Mouse (Mus musculus) embryo, embryonic 10.5 days (tissue): ENCODE data around the gene Aspdh.
A peak's percentile ranks its signal among the peaks of the same experiment; 100 is the strongest.

Experiments used
- DNase-seq: peaks from one replicate; pipeline ENCODE4 v3.0.0-alpha.2; 2015; ENCODE audit warnings: low spot score

The Aspdh gene

DNA sequence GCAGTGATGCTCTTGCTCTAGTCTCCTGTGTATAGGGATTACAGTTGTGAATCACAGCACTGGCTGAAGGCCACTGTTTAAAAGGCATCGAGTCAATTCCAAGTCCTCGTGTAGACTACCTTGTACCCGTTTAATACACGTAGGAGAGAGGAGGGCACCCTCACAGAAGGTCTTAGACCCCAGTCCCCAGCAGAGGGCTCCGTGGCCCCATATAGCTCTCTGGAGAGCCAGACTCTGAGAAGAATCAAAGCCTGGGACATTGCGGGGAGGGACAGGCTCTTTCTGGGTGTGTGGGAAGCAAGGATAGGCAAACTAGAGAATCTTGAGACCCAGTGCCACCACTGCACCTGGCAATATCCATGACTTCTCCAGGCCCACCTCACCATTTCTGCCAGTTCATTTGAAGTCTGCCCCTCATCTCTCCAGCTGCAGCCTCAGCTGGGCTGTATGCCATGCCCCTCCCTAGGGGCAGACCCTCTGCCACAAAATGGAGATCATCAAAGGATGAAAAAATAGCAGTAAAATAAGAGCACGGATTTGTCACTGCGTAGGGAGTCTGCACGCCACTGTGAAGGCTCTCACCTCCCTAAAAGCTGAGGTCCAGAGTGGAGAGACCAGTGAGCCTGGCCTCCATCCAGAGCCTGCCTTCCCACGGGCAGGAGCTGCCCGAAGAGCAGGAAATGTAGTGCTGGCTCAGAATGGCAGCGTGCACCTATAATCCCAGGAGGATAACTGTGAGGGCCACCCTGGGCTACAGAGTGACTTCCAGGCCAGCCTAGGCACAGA is 18.9 kb upstream of the Aspdh start:
- no peak for DNase-seq

GRCm38 (mm10) chr7:44453256-44453655 is 11.9 kb upstream of the Aspdh start:
- no peak for DNase-seq

GRCm38 (mm10) chr7:44456302-44456701 is 8.9 kb upstream of the Aspdh start:
- no peak for DNase-seq

GRCm38 (mm10) chr7:44460067-44460466 is 5.1 kb upstream of the Aspdh start:
- no peak for DNase-seq

DNA sequence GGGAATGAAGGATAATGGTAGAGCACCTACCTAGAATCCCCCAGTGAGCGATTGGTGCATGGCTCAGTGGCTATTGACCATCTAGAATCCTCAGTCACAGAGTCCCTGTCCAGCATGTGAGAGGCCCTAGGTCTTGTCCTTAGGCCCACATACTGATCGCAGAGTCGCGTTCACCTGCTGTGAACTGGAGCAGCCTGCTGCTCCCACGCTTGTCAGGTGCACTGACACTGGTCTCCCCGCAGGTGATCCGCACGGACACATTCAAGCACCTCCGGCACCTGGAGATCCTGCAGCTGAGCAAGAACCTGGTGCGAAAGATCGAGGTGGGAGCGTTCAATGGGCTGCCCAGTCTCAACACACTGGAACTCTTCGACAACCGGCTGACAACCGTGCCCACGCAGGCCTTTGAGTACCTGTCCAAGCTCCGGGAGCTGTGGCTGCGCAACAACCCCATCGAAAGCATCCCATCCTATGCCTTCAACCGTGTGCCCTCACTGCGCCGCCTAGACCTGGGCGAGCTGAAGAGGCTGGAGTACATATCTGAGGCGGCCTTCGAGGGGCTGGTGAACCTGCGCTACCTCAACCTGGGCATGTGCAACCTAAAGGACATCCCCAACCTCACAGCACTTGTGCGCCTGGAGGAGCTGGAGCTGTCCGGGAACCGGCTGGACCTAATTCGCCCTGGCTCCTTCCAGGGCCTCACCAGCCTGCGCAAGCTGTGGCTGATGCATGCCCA is 4.3 kb upstream of the Aspdh start:
- DNase-seq = no peak

DNA sequence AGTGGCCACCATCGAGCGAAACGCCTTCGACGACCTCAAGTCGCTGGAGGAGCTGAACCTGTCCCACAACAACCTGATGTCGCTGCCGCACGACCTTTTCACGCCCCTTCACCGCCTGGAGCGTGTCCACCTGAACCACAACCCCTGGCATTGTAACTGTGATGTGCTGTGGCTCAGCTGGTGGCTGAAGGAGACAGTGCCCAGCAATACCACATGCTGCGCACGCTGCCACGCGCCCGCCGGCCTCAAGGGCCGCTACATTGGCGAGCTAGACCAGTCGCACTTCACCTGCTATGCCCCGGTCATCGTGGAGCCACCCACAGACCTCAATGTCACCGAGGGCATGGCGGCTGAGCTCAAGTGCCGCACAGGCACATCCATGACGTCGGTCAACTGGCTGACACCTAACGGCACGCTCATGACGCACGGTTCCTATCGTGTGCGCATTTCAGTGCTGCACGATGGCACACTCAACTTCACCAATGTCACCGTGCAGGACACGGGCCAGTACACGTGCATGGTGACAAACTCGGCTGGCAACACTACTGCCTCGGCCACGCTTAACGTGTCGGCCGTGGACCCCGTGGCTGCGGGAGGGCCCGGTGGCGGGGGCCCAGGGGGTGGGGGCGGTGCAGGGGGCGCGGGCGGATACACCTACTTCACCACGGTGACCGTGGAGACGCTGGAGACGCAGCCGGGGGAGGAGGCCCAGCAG is 3.5 kb upstream of the Aspdh start:
- no peak for DNase-seq

- DNase-seq = peak; percentile 77
These were observed 2.8 kb upstream of the Aspdh start for GRCm38 (mm10) chr7:44462218-44463055.

DNA sequence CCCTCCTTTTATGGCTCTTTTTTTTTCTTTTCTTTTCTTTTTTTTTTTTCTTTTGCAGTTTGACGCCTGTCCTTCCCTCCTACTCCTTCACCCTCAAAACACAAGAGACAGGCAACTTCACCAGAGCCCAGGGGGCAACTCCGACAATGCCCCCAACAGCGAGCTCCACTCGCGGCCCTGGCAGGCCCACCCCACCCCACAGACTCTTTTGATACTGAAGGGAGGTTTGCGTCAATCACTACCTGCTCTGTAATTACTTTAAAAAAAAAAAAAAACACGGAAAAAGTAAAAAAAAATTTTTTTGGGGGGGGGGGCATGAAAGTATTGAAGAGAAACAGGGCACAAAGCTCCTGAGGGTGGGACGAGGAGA is 2.1 kb upstream of the Aspdh start:
- DNase-seq = no peak

DNA sequence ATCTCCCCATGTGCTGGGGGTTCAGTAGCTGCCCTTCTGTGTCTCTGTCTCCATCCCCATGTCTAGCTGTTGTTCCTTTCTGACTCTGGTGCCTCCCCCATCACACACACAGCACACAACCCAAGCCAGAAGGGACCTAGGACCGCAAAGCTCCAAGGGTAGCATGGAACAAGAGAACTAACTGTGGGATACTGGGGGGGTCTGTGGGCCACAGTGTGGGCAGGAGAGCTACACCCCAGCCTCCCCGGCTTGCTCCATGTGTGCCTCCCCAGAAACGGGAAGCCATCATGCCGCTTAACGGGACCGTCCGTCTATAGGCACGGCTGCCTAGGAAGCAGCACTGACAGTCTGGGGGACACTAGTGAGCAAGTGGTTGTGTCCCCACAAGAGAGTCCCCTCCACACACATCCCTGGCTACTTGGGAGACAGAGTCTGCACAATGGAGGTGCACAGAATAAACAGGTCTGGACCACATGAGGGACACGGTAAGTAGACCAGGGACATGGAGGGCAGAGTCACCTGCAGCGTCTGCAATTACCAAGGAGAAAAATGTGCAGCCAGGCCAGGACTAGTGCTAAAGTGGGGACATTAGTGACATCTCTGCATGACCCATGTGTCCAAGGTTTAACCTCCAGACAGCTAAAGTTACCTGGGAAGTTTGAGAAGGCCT is 1.5 kb upstream of the Aspdh start:
- no peak for DNase-seq

- DNase-seq = no peak
These were observed 680 bp upstream of the Aspdh start for GRCm38 (mm10) chr7:44464511-44464910.

- no peak for DNase-seq
These were observed 1.1 kb downstream of the Aspdh start for GRCm38 (mm10) chr7:44466006-44466887.

DNA sequence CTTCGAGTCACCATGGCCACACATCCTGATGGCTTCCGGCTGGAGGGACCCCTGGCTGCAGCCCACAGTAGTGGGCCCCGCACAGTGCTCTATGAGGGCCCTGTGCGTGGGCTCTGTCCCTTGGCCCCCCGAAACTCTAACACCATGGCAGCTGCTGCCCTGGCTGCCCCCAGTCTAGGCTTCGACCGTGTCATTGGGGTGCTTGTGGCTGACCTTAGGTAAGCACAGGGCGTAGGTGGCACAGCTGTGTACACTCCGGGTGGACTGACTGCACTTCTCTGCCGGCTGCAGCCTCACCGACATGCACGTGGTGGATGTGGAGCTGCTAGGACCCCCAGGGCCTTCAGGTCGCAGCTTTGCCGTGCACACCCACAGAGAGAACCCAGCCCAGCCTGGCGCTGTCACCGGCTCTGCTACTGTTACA is 1.7 kb downstream of the Aspdh start:
- DNase-seq = no peak

DNA sequence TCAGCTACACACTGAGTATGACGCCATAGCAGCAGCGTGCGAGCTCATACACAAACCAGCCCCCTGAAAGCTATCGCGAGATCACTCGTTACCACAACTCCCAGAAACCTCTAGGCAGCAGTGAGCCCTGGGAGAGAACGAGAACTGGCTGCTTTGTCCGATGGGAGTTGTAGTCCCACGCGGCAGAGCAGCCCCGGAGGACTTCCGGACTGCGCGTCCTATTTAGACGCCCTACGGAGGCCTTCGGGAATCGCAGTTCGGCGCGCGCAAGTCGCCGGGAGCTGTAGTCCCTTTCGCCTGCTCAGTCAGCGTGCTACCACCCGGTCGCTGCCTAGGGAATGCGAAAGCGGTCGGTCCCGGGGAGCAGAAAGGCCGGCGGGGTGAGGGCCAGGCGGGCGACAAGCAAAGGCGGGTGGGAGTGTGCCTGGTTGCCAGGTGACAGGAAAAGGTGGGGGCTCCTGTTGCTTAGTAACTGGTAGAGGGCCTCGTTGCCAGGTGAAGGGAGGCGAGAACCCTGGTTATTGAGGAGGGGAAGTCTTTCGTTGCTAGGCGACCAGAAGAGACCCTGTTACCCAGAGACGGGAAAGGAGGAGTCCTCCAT is 2.7 kb downstream of the Aspdh start, which contains the start of gene Josd2:
Gene Josd2 (plus strand): TSS at position 170 of the 601 bp plus-strand sequence.
- peak; percentile 99 for DNase-seq

- no peak for DNase-seq
These were observed 3.6 kb downstream of the Aspdh start for GRCm38 (mm10) chr7:44468644-44469285.

DNA sequence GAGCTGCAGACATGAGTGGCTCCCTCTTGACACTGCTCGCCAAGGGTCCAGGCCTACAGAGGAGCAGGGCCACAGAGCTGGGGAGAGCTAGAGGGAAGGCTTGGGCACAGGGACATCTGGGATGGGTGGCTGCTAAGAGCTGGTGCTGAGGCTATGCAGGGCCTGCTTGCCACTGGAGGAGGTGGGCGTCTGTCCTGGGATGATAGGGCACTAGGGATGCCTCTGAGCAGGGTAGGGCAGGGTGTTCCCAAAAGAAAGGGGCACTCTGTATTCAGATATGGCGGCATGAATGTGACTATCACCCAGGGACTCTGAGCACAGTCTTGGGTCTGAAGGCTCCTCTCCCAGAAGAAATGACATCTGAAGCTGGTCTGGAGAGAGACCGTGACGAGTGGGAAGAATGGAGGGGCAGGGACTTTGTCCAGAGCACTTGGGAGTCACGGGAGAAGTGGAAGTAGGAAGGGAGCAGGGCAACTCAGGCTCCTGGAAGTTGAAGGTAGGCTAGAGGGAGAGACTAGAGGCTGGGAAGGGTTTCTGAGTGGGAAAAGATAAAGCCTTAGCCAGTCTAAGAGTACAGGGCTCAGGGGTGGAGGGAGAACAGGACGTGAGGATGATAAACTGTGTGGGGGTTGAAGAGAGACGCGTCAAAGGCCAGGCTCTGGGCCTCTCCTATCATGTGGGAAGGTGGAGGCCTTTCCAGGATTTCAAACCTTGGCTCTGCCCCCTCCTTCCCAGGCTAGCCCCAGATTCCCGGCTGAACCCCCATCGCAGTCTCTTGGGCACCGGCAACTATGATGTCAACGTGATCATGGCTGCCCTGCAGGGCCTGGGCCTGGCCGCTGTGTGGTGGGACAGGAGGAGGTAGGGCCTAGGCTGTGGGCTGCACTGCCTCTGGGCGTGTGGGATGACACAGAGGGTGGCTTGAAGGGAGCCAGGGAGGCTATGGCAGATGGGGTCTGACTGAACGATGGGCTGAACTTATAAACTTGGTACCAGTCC is 4.8 kb downstream of the Aspdh start:
- no peak for DNase-seq

DNA sequence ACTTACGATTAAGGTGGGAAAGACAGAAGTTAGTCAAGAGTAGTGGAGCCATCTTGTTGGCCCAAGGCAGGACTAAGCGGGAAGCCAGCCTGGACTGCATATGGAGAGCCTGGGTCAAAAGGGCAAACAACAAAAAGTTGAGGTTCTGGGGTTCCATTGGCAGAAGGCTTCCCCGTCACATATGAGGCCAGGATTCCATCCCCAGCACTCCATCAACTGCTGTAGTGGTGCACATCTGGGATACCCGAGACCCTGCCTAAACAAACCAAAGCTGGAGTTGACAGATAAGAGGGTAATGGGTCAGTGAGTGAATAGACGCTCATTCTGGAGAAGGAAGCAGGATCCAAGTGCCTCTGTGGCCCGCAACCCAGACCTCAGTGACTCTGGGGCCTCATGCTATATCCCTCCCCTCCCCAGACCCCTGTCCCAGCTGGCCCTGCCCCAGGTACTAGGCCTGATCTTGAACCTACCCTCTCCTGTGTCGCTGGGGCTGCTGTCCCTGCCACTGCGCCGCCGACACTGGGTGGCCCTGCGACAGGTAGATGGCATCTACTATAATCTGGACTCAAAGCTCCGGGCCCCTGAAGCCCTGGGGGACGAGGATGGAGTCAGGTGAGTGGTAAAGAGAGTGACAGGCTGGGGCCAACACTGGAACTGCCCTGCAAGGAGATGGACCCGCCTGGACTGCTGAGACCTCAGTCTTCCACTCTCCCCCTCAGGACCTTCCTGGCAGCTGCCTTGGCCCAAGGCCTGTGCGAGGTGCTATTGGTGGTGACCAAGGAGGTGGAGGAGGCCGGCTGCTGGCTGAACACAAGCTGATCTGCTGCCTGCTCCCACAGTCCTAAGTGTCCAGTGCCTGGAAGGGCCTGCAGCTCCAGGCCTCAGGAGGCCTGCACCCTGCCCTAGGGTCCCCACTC is 5.8 kb downstream of the Aspdh start:
- DNase-seq = no peak
